Mouse (Mus musculus): ENCODE data around the gene Gas2l2.

The Gas2l2 gene

DNA sequence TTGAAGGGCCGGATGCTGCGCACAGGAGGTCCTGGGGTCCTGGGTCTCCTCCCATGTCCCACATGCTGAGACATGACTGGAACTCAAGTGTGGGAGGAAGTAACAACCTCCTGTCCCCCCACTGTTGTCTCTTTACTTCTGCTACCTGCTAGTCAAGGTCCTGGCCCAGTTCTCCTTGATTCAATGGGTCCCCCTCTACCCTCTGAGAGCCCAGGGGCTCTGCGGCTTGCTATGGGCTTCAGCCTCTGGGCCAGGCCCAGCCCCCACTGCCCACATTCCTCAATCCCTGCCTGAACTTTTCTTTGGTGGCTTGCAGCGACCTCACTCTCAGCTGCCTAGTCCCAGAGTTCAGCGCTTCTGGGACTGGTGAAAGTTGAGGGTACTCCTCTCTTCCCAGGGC lies at the start of gene Gas2l2:
Gas2l2 (minus strand) TSS at position 101 of the 400 bp plus-strand sequence.
- DNase-seq (ENCODE audit: low read depth, low spot score): no peak

- peak; percentile 27 for DNase-seq (ENCODE audit: low read depth, low spot score)
These were observed 44.2 kb upstream of the Gas2l2 start for GRCm38 (mm10) chr11:83473235-83474016.

- DNase-seq (ENCODE audit: low read depth, low spot score): peak; percentile 96
These were observed 43.3 kb upstream of the Gas2l2 start, which contains the start of gene Taf15 for GRCm38 (mm10) chr11:83472324-83473234. Taf15 (plus strand) TSS chr11:83473086.

- DNase-seq (ENCODE audit: low read depth, low spot score): no peak
These were observed 42.5 kb upstream of the Gas2l2 start for GRCm38 (mm10) chr11:83471766-83472165.

DNA sequence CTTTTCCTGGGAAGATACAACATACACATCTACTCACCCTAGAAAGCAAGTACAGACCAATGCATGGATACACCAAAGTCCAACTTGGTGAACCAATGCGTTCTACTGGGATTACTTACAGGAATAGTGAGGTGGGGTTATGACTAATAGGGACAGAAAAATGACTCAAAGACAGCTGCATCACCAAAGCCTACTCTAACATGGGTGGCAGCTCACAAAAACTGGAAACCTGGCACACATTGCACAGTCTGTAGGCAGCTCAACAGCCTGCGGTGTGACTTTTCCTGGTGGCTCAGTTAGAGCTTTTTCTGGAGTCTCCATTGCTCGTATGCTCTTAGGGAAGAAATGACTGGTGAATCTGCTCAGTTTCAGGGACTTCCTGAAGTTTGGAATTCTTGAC lies 39.5 kb upstream of the Gas2l2 start:
- DNase-seq (ENCODE audit: low read depth, low spot score): no peak

GRCm38 (mm10) chr11:83467120-83467652 lies 37.9 kb upstream of the Gas2l2 start:
- DNase-seq (ENCODE audit: low read depth, low spot score): no peak

DNA sequence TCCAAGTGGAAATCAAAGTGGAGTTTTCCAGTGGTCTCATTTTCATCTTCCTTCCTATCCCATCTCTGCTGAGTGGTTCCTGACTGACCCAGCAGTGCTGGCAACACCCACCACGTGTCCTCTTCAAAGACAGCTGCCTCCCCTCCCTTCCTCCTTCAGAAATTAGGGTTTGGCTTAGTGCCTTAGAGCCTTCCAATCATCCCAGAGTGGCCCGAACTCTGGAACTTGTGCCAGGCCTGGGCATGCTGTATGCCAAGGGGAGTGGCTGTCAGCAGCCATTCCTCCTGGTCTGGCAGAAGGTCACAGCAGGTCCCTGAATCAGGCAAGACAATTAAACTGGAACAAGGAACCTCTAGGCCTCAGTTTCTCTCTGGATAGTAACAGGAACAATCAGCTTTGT lies 36.7 kb upstream of the Gas2l2 start:
- DNase-seq (ENCODE audit: low read depth, low spot score): no peak

DNA sequence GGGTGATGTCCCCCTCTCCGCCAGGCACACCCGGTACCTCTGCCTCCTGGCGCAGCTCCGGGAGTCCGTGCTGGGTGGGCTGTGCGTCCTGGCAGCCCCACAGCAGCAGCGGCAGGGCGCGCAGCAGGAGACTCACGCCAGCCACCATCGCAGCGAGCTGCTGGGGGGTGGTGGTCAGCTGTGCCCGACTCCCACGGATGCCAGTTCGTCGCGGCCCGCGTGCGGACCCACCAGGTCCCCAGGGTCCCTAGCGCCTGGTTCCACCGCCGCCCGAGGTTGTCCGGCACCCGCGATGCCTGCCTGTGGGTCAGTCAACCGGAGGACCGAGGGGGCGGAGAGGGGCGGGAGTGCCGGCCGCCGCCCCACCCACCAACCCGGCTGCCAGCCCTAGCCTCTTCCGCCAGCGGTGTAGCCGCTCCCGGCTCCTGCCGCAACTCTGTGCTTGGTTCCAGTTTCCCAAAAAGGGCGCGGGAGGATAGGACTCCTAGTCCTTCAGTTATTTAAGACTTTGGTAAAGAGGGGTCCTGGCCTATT lies 33.5 kb upstream of the Gas2l2 start, which contains the start of gene Mmp28:
Mmp28 (minus strand) TSS at position 361 of the 534 bp plus-strand sequence.
- no peak for DNase-seq (ENCODE audit: low read depth, low spot score)

DNA sequence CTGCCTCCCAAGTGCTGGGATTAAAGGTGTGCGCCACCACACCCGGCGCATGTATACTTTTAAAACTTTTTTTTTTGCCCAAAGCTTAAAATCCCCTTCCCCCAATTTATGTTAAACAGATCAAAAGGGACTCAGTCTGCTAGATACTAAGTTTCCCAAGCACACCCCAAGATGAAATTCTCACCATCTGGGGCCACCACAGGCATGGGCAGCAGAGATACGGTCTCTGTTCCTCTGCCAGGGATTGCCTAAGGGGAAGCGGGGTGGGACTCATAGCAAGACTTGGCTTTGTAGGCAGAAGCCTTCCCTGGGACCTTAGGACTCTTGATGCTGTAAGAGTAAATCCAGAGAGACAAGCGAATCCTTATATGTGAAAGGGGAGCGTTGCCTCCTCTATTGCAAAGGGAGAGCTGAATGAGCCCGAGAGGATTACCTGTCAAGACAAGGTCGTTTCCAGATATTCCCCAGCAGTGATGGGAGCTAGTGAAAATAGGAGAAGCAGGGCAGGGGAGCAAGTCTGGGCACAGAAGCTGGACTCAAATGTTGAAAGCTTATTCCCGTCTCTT lies 32.3 kb upstream of the Gas2l2 start:
- DNase-seq (ENCODE audit: low read depth, low spot score): no peak

DNA sequence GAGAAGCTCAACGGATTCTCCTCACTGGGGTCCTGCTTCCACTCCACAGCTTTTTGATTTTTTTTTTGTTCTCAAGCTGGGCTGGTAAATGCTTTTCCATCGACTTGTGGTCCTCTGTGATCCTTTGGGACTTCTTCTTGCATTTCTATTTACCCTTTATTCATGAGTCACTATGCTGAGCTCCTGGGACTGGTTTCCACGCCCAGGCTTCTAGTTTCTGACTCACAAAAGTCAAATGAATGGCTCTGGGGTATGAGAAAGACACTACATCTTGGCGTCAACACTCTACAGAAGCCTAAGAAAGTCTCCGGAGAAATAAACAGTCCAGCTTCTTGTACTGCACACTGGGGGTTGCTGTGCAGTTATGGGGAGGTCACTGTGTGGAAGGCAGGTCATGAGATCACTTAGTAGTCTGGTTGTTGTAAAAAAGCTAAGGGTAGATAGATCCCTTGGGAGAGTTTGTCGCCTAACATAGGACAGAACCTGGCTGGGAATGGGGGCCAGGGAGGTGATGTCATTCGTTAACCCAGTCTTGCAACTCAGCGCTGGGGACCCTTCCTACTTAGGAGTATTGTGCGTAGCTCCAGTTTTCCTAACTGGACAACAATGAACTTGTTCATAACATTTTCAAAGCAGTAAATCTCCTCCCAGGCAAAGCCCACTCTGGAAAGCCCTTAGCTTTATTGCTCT lies 28.8 kb upstream of the Gas2l2 start:
- no peak for DNase-seq (ENCODE audit: low read depth, low spot score)

- DNase-seq (ENCODE audit: low read depth, low spot score): no peak
These were observed 28.0 kb upstream of the Gas2l2 start for GRCm38 (mm10) chr11:83457257-83457656.

- no peak for DNase-seq (ENCODE audit: low read depth, low spot score)
These were observed 26.4 kb upstream of the Gas2l2 start for GRCm38 (mm10) chr11:83455608-83456007.

- DNase-seq (ENCODE audit: low read depth, low spot score): no peak
These were observed 25.3 kb upstream of the Gas2l2 start for GRCm38 (mm10) chr11:83454548-83454947.

DNA sequence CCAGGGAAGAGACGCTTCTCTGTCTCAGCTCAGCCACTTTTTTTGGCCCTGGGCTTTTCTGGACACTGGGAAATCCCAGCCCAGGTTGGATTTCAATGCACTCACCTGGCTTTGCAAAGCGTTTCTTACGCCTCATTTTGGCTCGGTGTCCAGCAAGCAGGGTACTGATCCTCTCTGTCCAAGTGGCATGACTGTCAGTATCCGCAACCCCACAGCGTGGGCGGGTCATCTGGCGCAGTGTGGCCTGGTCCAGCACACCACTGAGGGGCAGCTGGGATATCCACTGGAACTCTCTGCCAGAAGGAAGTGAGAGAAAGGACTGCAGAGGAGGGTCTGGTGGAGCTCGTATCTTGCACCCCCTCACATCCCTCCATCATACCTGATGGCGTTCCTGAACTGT lies 22.0 kb upstream of the Gas2l2 start:
- DNase-seq (ENCODE audit: low read depth, low spot score): no peak

- no peak for DNase-seq (ENCODE audit: low read depth, low spot score)
These were observed 21.3 kb upstream of the Gas2l2 start for GRCm38 (mm10) chr11:83450550-83450949.

GRCm38 (mm10) chr11:83449298-83449697 lies 20.0 kb upstream of the Gas2l2 start:
- DNase-seq (ENCODE audit: low read depth, low spot score): no peak

DNA sequence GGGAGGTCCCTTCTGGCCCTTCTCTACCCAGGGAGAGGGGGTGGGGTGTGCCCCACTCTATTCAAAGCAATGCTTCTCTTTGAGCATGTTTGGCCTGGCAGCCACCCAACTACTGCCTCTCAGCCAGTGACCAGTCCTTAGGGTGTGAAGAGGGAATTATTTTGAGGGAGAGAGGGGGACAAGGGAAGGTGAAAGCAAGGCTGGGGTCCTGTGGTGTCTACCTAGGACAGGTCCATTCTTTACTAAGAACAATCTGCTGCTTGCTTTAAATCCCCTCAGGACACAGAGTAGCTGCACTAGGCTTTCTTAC lies 19.6 kb upstream of the Gas2l2 start:
- DNase-seq (ENCODE audit: low read depth, low spot score): no peak

DNA sequence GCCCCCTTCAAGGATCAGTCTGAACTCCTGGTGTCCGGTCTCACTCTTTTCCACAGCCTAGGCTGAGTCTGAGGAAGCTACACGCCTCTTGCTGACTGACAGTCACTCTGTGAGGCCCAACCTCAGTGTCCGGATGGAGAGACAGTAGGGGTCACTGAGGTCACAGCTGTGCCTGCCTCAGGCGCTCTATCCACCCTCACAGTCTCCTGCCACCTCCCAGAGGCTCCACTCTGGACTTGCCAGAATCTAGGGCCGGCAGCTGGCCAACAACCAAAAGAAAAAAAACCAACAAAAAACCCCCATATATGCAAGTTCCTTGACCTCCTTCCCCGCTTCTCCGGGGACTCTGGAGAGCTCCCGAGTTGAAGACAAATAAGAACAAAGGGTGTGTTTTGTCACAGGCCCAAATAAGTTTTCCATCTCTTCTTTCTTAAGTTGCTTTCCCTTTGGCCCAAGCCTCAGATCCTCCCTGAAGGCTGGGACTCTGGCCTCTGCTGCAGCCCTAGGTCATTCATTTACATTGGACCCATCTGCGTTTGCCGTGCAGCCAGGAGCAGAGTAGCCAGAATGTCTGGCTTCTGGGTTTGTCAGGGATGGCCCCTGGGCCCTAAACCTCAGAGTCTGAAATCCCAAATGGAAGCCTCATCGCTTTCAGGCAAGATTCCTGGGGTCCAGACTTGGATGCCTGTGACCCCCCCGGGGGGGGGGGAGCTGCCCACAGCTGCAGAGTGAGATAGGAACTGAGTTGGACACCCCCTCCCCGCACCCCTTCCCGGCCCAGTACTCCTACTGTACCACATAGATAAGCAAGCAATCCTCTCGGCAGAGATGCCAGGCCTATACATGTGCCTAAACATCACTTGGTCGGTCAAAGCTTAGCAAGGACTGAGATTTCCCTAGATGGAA lies 19.0 kb upstream of the Gas2l2 start:
- DNase-seq (ENCODE audit: low read depth, low spot score): no peak

DNA sequence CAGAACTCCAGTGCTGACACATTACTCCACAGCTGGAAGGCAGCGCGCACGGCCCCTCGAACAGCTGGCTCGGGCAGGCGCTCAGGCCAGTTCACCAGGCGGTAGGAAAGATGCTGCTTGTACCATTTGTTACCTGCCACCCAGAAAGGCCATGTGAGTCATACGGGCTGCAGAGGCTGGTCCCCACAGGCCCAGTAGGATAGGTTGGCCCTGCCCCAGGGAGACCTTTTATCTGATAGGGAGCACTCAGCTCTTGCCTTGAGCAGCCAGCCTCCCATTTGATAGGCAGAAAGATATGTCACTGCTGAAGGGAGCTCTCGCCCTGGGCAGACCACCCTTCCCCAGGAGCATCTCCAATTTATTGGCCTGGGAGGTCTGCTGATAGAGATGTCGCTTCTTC lies 18.4 kb upstream of the Gas2l2 start:
- DNase-seq (ENCODE audit: low read depth, low spot score): no peak

DNA sequence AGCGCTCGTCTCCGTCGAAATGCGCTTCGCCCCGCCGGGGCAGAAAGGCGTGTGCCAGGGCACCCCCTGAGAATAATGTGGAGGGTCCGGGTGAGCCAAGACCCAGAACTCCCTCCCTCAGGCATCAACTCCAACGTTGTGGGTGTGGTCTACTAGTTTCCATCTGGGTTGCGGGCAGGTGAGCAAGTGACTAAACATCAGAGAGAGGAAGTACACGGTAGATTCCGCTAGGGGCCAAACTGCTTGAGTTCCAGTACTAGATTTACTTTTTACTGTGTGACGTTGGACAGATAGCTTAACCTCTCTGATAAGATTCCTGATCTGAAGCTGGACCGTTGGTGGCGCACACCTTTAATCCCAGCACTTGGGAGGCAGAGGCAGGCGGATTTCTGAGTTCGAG lies 15.7 kb upstream of the Gas2l2 start:
- no peak for DNase-seq (ENCODE audit: low read depth, low spot score)
